Mouse (Mus musculus) testis, adult 2 months (tissue): ENCODE measurements around the gene Spc25.

Source experiments
- CTCF ChIP-seq: fragments of 200-500 bp; IDR thresholded peaks from 2 replicates; pipeline ENCODE4 v1.5.1; 2012; ENCODE audit warnings: low read depth, mild to moderate bottlenecking, inconsistent platforms, low read length, moderate library complexity; ENCODE audit not compliant: control insufficient read depth, insufficient read depth, insufficient replicate concordance
- POLR2A ChIP-seq: fragments of 200-500 bp; IDR thresholded peaks from 2 replicates; pipeline ENCODE4 v1.6.1; 2012; ENCODE audit warnings: low read depth, mild to moderate bottlenecking, inconsistent platforms, low read length, moderate library complexity; ENCODE audit not compliant: control insufficient read depth

GRCm38 (mm10) chr2:69155861-69156260 is 50.1 kb downstream of the Spc25 start:
- no peak for TF ChIP-seq CTCF
- TF ChIP-seq POLR2A: no peak
